Mouse (Mus musculus) heart, adult 8-10 months (tissue): ENCODE measurements around the gene Dcun1d3. TPM values are rescaled to one million over a fixed set of nuclear protein-coding genes. Genes with fewer than 3 reads are reported as not detected.
A peak's percentile ranks its signal among the peaks of the same experiment; 100 is the strongest.

Source experiments
- DNase-seq: peaks from one replicate; pipeline ENCODE4 v3.0.0; 2022; ENCODE audit warnings: low spot score
- total RNA-seq, 4 experiments: library from RNA; stranded (reverse); gene quantifications; 2 replicates each; pipeline ENCODE4 v1.2.4; 2022

Gene Dcun1d3
- total RNA-seq: 10 to 100 TPM in 3 of 4 experiments, 1 to 10 TPM in 1; 9.4 to 16.1 (median 14.2) TPM

DNA sequence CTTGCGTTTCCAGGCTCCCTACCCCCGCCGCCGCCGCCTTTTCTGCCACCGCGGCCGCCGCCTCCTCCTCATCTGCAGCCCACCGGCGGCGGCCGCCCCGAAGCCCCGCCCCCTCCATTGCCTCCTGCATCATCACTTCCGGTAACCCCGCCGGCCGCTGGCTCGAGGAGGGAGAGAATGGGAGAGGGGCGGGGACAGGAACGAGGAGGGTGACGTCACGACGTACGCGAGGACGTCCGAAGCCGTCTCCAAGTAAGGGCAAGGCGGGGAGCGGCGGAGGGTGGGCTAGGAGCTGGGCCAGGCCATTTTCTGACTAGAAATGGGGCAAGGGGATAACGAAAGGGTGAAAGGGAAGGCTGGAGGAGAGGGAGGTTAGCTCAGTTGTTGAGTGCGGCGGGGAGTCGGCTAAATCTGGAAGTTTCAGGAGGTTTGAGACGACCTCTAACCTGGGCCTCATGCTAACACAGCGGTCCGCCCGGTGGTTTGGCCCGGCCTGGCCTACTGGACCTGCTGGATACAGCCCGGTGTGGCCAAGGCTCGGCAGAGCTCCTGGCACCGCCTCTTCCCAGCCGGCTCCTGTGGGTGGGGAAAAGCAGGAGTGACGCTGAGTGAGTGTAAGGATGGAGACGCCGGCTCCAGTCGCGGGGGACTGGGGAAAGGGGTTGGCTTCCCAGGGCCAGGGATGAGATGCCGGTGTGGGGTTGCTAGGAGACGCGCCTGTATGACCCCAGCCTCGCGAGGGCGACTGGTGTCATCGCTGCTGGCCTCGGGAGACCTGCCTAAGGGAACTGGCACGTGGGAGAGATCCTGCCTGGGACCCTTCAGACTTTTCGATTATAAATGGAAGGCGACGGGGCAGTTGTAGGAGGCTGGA lies at the start of gene Dcun1d3, which contains the start of gene Lyrm1:
TSS of gene Dcun1d3 (minus strand) at position 660 of the 874 bp plus-strand sequence.
TSS of gene Lyrm1 (plus strand) at position 223 of the 874 bp plus-strand sequence.
- DNase-seq: peak; percentile 95

DNA sequence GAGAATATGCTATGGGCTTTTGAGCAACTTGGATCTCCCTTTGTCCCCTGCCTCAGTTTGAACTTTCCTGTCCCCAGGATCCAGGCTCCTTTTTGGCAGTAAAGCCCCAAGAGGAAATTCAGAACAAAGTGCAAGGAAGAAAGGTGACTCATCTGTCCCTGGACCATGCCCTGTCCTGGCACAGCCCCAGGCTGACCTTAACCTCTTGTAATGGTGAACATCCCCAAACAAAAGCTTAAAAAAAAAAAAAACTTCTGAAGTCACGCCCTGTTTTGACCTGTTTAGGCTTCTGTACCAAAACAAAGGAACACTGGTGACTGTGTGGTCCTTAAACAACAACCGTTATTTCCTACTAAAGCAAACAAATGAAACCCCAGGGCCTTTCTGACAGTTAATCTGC lies 45.5 kb upstream of the Dcun1d3 start:
- DNase-seq: peak; percentile 73

- DNase-seq: no peak
Observed at GRCm38 (mm10) chr7:119937036-119937435, 40.9 kb upstream of the Dcun1d3 start.

GRCm38 (mm10) chr7:119936321-119936720 lies 40.2 kb upstream of the Dcun1d3 start:
- DNase-seq: no peak

DNA sequence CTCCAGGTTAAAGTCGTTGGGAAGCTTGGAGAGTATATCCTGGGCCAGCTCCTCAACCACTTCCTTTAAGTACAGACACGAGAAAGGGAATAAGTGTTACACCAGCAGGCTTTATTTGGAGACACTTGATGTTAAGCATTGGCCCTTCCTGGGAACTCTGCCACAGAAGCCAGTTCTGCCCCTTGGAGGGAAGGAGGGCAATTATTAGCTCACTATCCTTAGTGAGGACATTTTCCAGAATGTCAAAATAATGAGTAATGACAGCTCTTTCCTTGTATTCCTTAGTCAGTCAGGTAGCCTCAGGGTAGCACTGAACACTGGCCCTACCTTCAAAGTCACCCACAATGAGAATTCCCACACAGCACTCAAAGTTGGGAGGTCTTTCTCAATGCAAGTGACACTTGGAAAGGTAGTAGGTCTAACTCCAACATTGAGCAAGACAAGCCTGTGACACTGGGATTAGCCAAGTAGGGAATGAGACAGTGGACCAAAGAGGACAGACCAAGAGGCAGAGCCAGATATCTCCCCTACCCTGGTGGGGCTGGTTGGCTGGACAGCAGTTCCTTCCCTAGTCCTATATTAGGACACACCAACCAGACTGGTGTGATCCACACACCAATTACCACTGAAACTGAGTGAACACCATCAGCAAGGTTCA lies 32.8 kb upstream of the Dcun1d3 start:
- DNase-seq: no peak

GRCm38 (mm10) chr7:119921054-119921453 lies 25.0 kb upstream of the Dcun1d3 start:
- DNase-seq: no peak

DNA sequence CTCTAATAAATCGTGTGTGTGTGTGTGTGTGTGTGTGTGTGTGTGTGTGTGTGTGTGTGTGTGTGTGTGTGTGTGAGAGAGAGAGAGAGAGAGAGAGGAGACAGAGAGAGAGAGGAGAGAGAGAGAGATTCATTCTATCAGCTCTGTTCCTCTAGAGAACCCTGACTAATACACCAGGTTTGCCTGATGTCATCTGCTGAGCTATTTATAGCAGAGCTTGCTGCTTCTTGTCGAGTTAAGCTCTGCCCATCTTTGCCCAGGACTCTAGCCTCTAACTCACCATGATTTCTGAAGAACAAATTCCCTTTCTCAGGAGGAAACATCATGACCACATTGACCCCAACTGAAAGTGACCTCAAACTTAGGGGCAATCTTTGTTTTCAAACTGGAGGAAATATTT lies 24.4 kb upstream of the Dcun1d3 start:
- peak; percentile 45 for DNase-seq

- DNase-seq: no peak
Observed at GRCm38 (mm10) chr7:119911727-119912126, 15.6 kb upstream of the Dcun1d3 start.

DNA sequence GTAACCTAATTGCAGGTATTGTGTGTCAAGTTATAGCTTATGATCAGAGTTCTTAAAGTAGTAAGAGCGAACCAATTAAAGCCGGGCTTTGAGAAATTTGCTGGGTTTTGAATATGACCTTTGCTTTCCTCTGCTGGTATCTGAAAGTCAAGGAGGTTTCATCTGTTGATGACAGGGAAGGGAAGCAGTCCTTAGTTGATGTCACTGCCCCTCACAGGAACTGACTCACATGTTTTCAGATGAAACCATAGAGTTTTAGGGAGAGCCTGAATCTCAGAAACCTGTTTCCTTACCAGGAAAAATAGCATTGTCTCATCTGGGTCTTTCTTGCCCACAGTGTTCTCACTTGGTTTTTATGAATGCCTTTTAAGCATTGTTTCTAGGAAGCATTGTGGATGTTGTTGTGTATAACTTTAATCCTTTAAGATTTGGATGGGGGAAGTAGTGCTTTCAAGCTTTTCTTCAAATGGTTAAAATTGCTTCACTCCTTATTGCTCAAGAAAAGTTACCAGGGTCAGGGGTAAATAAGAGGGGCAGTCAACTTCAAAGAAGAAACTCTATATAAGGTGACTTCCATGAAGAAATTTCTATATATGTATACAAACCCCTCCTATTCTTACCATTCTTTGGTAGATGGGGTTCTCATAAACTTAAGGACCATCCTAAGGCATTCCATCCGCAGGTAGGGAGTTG lies 10.6 kb upstream of the Dcun1d3 start:
- DNase-seq: no peak

DNA sequence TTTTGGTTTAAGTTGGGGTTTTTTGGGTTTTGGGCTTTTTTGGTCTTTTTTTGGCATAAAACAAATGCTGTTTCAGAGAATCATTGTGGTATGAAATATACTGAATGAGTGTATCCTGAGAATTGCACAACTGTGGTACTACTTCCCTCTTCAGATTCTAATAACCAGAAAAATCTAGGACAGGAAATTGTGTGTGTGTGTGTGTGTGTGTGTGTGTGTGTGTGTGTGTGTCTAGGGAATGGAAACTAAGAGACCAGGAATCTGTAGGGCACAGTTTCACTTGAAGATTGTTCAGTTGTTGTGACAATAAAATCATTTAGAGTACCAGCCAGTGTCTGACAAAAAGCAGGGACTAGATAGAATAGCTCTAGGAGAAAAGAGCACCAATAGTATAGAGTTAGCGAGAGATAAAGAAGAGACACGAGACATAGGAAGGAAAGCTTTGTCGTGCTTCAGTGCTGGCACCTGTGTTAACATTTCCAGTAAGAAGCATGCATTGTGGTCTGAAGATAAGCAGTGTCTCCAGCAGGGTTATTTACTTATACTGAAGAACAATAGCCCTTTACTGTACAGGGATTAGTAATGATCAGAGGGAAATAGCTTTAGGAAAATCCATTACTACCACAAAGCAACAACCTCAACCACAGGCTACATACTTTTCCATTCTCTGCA lies 3.4 kb upstream of the Dcun1d3 start:
- no peak for DNase-seq

GRCm38 (mm10) chr7:119898247-119898856 lies 2.3 kb upstream of the Dcun1d3 start:
- no peak for DNase-seq

GRCm38 (mm10) chr7:119897521-119898109 lies 1.5 kb upstream of the Dcun1d3 start:
- no peak for DNase-seq

- peak; percentile 19 for DNase-seq
Observed at GRCm38 (mm10) chr7:119894818-119895544, 1.1 kb downstream of the Dcun1d3 start.

DNA sequence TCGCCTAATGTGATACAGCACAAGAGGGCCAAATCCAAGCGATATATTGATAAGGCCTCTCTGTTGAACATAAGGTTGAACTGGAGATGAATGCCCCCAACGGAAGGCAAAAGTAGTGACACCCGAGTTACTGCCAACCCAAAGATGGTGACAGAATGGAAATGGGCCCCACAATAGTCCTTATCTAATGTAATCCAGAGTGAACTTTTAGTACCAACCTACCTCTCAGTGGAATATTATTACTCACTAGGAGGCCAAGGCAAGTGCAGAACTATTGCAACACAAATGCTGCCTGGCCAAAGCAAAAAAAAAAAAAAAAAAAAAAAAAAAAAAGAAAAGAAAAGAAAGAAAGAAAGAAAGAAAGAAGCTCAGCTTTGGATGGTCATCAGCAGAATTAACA lies 3.4 kb downstream of the Dcun1d3 start:
- DNase-seq: no peak

DNA sequence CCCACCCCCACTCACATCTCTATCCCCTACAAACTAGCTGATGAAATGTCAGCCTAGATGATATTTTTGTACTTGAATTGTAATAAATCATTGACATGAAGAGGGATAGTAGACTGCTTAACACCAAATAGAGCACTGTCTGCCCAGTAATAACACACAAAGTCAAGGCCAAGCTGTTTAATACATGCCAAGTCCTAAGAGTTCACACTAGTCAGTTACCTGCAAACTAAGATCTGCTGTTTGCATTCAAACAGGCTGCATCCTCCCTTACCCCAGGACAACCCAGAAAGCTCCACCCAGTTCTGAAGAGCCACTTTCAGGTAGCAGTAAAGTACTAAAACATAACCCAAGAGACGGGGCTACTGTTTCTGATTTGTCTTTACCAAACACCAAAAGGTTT lies 3.9 kb downstream of the Dcun1d3 start:
- no peak for DNase-seq

DNA sequence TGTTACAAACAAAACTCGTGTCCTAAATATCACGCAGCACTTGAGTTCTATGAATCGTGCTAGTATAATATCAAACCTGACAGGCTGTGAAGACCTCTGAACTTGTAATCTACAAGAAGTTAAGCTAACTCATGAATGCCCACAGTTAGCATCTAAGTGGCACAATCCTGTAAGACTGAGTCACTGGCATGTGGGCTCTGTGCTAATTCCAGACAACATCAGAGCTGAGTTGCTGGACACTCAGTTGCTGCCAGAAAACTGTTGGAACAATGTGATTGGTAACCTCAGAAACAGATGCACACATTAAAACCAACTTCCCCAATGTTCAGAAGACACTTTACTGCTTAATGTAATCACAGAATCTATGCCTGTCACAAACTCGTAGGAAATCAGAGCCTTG lies 8.2 kb downstream of the Dcun1d3 start:
- no peak for DNase-seq

GRCm38 (mm10) chr7:119881229-119881628 lies 14.9 kb downstream of the Dcun1d3 start:
- DNase-seq: no peak

GRCm38 (mm10) chr7:119880345-119880744 lies 15.8 kb downstream of the Dcun1d3 start:
- DNase-seq: peak; percentile 29

DNA sequence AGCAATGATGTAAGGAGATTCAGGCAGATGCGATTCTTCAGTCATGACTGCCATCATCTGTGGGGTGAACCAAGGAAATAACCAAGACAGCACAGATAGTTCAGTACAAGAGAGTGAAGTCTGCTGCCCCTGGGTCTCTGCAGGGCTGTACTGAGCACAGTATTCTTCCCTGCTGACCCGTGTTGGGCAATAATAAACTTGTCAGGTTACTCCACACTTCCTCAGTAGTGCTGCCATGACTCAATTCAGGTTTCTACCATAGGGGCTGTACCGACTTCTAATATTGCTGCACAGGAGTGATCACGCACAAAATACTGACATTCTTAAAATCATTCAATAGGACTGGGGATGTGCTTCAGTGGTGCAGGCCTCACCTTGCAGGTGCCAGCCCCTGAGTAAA lies 16.9 kb downstream of the Dcun1d3 start:
- no peak for DNase-seq

DNA sequence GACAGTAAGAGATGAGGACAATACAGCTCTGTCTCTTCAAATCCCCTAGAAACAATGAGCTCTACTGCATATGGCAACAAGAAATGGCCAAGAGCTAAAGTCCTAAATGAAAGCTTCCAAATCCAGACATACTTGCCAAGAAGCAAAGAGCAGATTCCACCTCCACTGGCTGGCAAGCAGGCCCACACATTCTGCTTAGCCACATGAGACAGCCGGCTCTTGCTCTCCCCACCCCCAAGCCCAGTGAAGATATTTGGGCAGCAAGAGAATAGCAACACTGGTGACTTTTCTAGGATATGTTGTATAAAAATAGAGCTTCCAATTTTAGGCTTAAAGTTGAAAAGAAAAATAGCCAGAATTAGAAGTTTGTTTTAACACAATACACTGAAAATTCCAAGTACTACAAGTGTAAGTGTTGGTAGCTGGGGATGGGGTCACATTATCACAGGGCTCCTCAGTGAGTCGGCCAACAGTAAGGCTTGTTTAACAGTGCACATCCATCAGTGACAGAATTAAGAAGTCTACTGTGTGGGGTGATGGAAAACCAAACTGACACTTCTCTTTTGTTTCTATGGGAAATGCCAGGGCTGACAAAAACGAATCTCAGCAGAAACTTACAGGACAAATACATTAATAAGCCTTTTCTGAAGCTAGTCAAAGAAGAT lies 20.2 kb downstream of the Dcun1d3 start:
- DNase-seq: peak; percentile 36
